Mouse (Mus musculus) heart, embryonic 11.5 days (tissue): ENCODE data around the gene Syngr3. TPM values are rescaled to one million over a fixed set of nuclear protein-coding genes. Genes with fewer than 3 reads are reported as not detected.
"Not testable (repeated sequence)": the region's sequence is repeated elsewhere in the genome, so short reads cannot be mapped to it uniquely, and the experiment has no call there.

Experiments used
- ATAC-seq: fragments of 200-750 bp; cut with Nextera tagmentation; replicated peaks from 2 replicates; pipeline ENCODE4 v1.8.0; 2017; ENCODE audit warnings: moderate library complexity; ENCODE audit not compliant: insufficient number of reproducible peaks, low FRiP score, low TSS enrichment
- H3K27ac ChIP-seq: fragments of 300-500 bp; sonication (generic); 2 replicates; pipeline ENCODE4 v1.5.1; 2014; ENCODE audit warnings: mild to moderate bottlenecking, low read depth, low read length
- H3K27me3 ChIP-seq: fragments of 300-500 bp; sonication (generic); 2 replicates; pipeline ENCODE4 v1.6.1; 2014; ENCODE audit warnings: mild to moderate bottlenecking, low read length, mixed read lengths; ENCODE audit not compliant: control insufficient read depth, insufficient read depth
- H3K36me3 ChIP-seq: fragments of 300-500 bp; sonication (generic); 2 replicates; pipeline ENCODE4 v1.6.1; 2014; ENCODE audit warnings: mild to moderate bottlenecking, low read length, moderate library complexity, mixed read lengths; ENCODE audit not compliant: control insufficient read depth, insufficient read depth
- H3K4me1 ChIP-seq: fragments of 300-500 bp; sonication (generic); 2 replicates; pipeline ENCODE4 v1.6.1; 2014; ENCODE audit warnings: low read length; ENCODE audit not compliant: control insufficient read depth, insufficient read depth
- H3K4me2 ChIP-seq: fragments of 300-500 bp; sonication (generic); 2 replicates; pipeline ENCODE4 v1.6.1; 2014; ENCODE audit warnings: mild to moderate bottlenecking, moderate library complexity
- H3K4me3 ChIP-seq: fragments of 300-500 bp; sonication (generic); 2 replicates; pipeline ENCODE4 v1.5.1; 2014; ENCODE audit warnings: low read depth, low read length
- H3K9ac ChIP-seq: fragments of 300-500 bp; sonication (generic); 2 replicates; pipeline ENCODE4 v1.6.1; 2014; ENCODE audit warnings: mild to moderate bottlenecking, low read depth, low read length, moderate library complexity
- H3K9me3 ChIP-seq: fragments of 300-500 bp; sonication (generic); replicated peaks from 2 replicates; pipeline ENCODE4 v1.6.1; 2016; ENCODE audit warnings: low read length; ENCODE audit not compliant: control insufficient read depth
- WGBS: fragments of 180-500 bp; shearing (Covaris S2); extraction: QIAGEN DNeasy Blood & Tissue Kit; methylation state at CpG from one replicate; pipeline ENCODE4 v1.1.7; 2014; ENCODE audit not compliant: insufficient replicate concordance; 5-methylcytosine and 5-hydroxymethylcytosine counted together
- polyA plus RNA-seq: library from polyadenylated mRNA; unstranded; fragments of >200 nt; fragmentation: Nextera tagmentation; extraction: Ambion mirVana; gene quantifications from 2 replicates; pipeline ENCODE4 v1.2.1, GENCODE M21; 2014

Syngr3 gene
- polyA plus RNA-seq, 1 experiment from 2014 or later: 0.39 TPM

- no peak overlapping the region for H3K27ac ChIP-seq
- 96% methylated on average over 5 of the region's 5 CpGs for WGBS
Measured at GRCm38 (mm10) chr17:24676877-24677276, 12.9 kb downstream of the Syngr3 start.

DNA sequence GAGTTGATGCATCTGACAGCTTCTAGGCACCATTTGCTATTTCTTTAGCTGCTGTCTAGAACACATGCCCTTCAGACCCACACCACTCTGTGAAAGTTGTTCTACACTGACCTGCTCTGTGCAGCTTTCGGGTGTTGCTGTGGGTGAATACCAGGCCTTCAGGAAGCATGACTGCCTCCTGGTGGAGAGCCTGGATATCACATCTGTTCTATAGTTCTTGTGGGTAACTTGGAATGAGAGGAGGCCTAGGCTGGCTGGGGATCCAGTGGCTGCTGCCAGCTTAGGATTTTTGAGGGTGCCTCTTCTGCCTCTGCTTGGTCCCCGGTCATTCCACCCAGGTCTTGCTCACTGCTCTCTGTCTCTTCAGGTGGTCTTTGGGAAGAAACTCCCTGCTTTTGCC is 13.6 kb downstream of the Syngr3 start:
- Histone ChIP-seq H3K9me3 (no peaks in the 10 kb centered on the region), H3K4me3 (no peak overlapping the region), H3K4me2 (no peak overlapping the region), H3K27ac (no peak overlapping the region), H3K36me3 (peaks cover 27% of the 10 kb centered on the region), H3K27me3 (no peaks in the 10 kb centered on the region), H3K4me1 (peaks cover 17% of the 10 kb centered on the region), H3K9ac (no peak overlapping the region)
- WGBS: 66% methylated on average over 2 of the region's 2 CpGs
- no peak for ATAC-seq

More at GRCm38 (mm10) chr17:24676877-24677276, 12.9 kb downstream of the Syngr3 start:
- Histone ChIP-seq H3K4me3 (no peak overlapping the region), H3K27me3 (no peaks in the 10 kb centered on the region), H3K9me3 (no peaks in the 10 kb centered on the region), H3K4me2 (no peak overlapping the region), H3K9ac (no peak overlapping the region), H3K36me3 (peaks cover 30% of the 10 kb centered on the region), H3K4me1 (peaks cover 10% of the 10 kb centered on the region)
- ATAC-seq: no peak

GRCm38 (mm10) chr17:24674277-24674676 is 15.5 kb downstream of the Syngr3 start:
- peaks cover 18% of the 10 kb centered on the region for H3K36me3 ChIP-seq
- peaks cover 27% of the 10 kb centered on the region for H3K4me1 ChIP-seq
- no peak for ATAC-seq
- no peak overlapping the region for H3K4me2 ChIP-seq
- H3K4me3 ChIP-seq: no peak overlapping the region
- H3K27me3 ChIP-seq: no peaks in the 10 kb centered on the region
- H3K9ac ChIP-seq: peak overlapping the region; percentile 36; the same call in 1 of the 2 replicates
- H3K9me3 ChIP-seq: no peaks in the 10 kb centered on the region
- H3K27ac ChIP-seq: no peak overlapping the region
- 70% methylated on average over 7 of the region's 7 CpGs for WGBS

GRCm38 (mm10) chr17:24672141-24672540 is 17.6 kb downstream of the Syngr3 start:
- WGBS: 21% methylated on average over 5 of the region's 5 CpGs
- peak overlapping the region; percentile 90; the same call in 1 of the 2 replicates for H3K4me2 ChIP-seq
- no peaks in the 10 kb centered on the region for H3K27me3 ChIP-seq
- H3K4me1 ChIP-seq: peaks cover 27% of the 10 kb centered on the region
- ATAC-seq: no peak; the same call in 1 of the 2 replicates
- H3K9me3 ChIP-seq: no peaks in the 10 kb centered on the region
- H3K9ac ChIP-seq: no peak overlapping the region
- H3K4me3 ChIP-seq: no peak overlapping the region
- peaks cover 3% of the 10 kb centered on the region for H3K36me3 ChIP-seq
- no peak overlapping the region for H3K27ac ChIP-seq

- ATAC-seq: no peak
- Histone ChIP-seq H3K27ac (no peak overlapping the region), H3K9ac (no peak overlapping the region), H3K4me3 (0 out of 2 replicates have a peak overlapping the region, but pooled peaks have one; percentile 97), H3K9me3 (no peaks in the 10 kb centered on the region), H3K36me3 (no peaks in the 10 kb centered on the region), H3K4me1 (peaks cover 27% of the 10 kb centered on the region), H3K4me2 (peak overlapping the region; percentile 90), H3K27me3 (no peaks in the 10 kb centered on the region)
- WGBS: 68% methylated on average over 5 of the region's 5 CpGs
Measured at GRCm38 (mm10) chr17:24671346-24671745, 18.4 kb downstream of the Syngr3 start.

GRCm38 (mm10) chr17:24670246-24670844 is 19.4 kb downstream of the Syngr3 start:
- no peaks in the 10 kb centered on the region for H3K27me3 ChIP-seq
- H3K4me1 ChIP-seq: peaks cover 27% of the 10 kb centered on the region
- peak overlapping the region; percentile 99 for H3K9ac ChIP-seq
- peak overlapping the region; percentile 97 for H3K4me3 ChIP-seq
- H3K9me3 ChIP-seq: no peaks in the 10 kb centered on the region
- WGBS: 14% methylated on average over 8 of the region's 8 CpGs
- no peak for ATAC-seq
- peak overlapping the region; percentile 90 for H3K27ac ChIP-seq
- no peaks in the 10 kb centered on the region for H3K36me3 ChIP-seq
- H3K4me2 ChIP-seq: peak overlapping the region; percentile 90

DNA sequence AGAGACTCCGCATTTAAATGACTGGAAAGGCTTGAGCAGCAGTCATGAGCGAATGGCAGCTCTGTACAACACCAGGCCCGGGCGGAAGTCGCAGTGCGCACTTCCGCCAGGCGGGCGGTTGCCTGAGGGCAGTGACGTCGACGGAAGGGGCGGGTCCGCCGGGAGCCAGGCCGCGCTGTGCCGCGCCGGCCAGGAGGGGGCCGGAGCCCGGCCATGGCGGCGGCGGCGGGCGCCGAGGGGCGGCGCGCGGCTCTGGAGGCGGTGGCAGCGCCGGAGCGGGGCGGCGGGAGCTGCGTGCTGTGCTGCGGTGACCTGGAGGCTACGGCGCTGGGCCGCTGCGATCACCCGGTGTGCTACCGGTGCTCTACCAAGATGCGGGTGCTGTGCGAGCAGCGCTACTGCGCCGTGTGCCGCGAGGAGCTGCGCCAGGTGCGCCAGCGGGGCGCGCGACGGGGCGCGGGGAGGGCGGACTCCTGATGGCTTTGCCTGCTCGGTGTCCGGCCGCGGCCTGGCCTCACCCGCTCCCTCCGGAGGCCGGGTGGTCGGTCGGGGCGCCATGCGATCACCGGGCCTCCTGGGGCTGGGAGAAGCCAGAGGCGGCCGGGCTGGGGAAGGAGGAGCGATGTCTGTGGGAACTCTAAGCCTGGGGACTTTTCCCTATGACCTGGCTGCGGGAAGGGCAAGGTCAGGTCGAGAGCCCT is 20.1 kb downstream of the Syngr3 start, which contains the start of gene Zfp598:
Gene Zfp598 (plus strand): TSS at position 143 of the 701 bp plus-strand sequence.
- Histone ChIP-seq H3K9ac (peak within 1 kb of the TSS; percentile 99), H3K9me3 (no peaks in the 10 kb centered on the region), H3K4me3 (peak within 1 kb of the TSS; percentile 97), H3K36me3 (no peaks in the 10 kb centered on the region), H3K27me3 (no peaks in the 10 kb centered on the region), H3K4me2 (peak within 1 kb of the TSS; percentile 90), H3K4me1 (peaks cover 27% of the 10 kb centered on the region), H3K27ac (peak within 1 kb of the TSS; percentile 90)
- under 1% methylated on average over 76 of the region's 80 CpGs for WGBS
- peak; percentile 98 for ATAC-seq

GRCm38 (mm10) chr17:24669214-24669544 is 20.6 kb downstream of the Syngr3 start:
- not testable (repeated sequence) for ATAC-seq, H3K27me3 ChIP-seq, H3K9me3 ChIP-seq, H3K36me3 ChIP-seq
- WGBS: 12% methylated on average over 15 of the region's 15 CpGs
- H3K27ac ChIP-seq: peak overlapping the region; percentile 57
- H3K4me1 ChIP-seq: peaks cover 25% of the 10 kb centered on the region
- peak overlapping the region; percentile 97 for H3K4me3 ChIP-seq
- peak overlapping the region; percentile 99 for H3K9ac ChIP-seq
- H3K4me2 ChIP-seq: peak overlapping the region; percentile 90
